Mouse (Mus musculus): ENCODE measurements around the gene Sms. TPM values are rescaled to one million over a fixed set of nuclear protein-coding genes. Genes with fewer than 3 reads are reported as not detected.

The Sms gene
- 120 and 139 TPM in 2 replicates for polyA plus RNA-seq (2015; fragmentation: Nextera tagmentation; extraction: Ambion mirVana)

- Histone ChIP-seq H3K27ac (peak within 1 kb of the TSS; percentile 92), H3K9ac (peak within 1 kb of the TSS; percentile 88), H3K4me2 (peak within 1 kb of the TSS; percentile 55), H3K36me3 (ENCODE audit: poor library complexity, severe bottlenecking) (no peaks in the 10 kb centered on the region), H3K4me1 (peaks cover 9% of the 10 kb centered on the region), H3K4me3 (peak within 1 kb of the TSS; percentile 66), H3K27me3 (no peaks in the 10 kb centered on the region), H3K9me3 (replicated peaks) (no peaks in the 10 kb centered on the region)
- WGBS, result 12% methylated on average over 42 of the region's 45 CpGs
- peak; percentile 85 for ATAC-seq
These were observed at the start of gene Sms for GRCm38 (mm10) chrX:157491944-157492726. TSS of gene Sms (minus strand) at chrX:157492287.

DNA sequence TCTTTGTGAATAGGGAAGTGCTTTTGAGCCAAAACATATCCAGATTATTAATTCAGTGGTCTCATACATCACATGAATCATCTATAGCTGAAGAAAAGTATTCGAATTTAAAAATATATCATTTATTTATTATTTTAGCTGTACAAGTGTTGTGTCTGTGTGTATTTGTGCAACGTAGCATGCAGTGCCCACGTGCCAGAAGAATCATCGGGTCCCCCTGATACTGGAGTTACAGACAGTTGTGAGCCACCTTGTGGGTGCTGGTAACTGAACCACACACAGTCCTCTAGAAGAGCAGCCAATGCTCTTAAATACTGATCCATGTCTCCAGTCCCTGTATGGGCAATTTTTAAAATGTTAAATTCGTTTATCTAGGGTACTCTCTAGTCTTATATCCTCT is 14.3 kb upstream of the Sms start:
- Histone ChIP-seq H3K4me2 (no peak overlapping the region), H3K27me3 (no peaks in the 10 kb centered on the region), H3K36me3 (ENCODE audit: poor library complexity, severe bottlenecking) (no peaks in the 10 kb centered on the region), H3K9ac (no peak overlapping the region), H3K4me1 (no peaks in the 10 kb centered on the region), H3K4me3 (no peak overlapping the region), H3K9me3 (replicated peaks) (no peaks in the 10 kb centered on the region), H3K27ac (no peak overlapping the region)
- WGBS, result 73% methylated on average over 5 of the region's 5 CpGs
- ATAC-seq, result no peak

DNA sequence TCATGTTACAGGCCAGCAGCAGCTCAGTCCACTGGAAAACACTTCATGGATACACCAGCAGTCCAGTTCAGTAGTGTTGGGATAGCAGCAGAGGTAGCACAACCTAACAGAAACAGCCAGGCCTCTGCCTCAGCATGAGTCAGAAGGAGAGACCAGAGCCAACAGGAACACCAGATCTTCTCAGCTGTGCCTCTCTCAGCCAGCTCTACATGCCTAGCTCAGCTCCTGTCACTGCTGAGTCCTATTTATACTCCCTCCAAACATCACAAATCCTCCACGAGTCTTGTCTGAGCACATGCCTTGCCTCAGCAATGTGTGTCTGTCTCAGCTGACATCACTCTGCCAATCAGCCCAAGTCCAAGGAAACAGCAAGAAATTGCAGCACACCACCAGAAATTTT is 12.4 kb upstream of the Sms start:
- Histone ChIP-seq H3K9ac (no peak overlapping the region), H3K4me3 (no peak overlapping the region), H3K27me3 (no peaks in the 10 kb centered on the region), H3K4me2 (no peak overlapping the region), H3K9me3 (replicated peaks) (no peaks in the 10 kb centered on the region), H3K36me3 (ENCODE audit: poor library complexity, severe bottlenecking) (no peaks in the 10 kb centered on the region), H3K4me1 (no peaks in the 10 kb centered on the region), H3K27ac (no peak overlapping the region)
- ATAC-seq, result no peak
- WGBS, result 71% methylated on average over 1 of the region's 1 CpGs

DNA sequence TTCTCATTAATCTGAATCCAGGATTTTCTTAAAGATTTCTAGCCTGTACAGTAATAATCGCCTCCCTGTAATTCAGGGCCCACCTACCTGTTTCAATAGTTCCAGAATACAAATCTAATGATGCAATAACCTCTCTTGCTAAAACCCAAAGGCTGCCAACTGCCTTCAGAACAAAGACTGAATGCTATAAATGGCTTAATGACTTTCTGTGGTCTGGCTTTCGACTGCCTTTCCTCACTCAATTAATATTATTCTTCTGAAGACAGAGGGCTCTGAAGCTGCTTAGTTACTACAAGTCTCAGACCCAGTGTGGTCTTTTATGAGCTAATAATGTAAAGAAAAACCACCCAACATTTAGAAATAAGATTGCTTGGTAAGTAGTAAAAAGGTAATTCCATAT is 9.8 kb upstream of the Sms start:
- H3K36me3 ChIP-seq (ENCODE audit: poor library complexity, severe bottlenecking), result no peaks in the 10 kb centered on the region
- H3K4me3 ChIP-seq, result no peak overlapping the region
- ATAC-seq, result no peak
- H3K4me1 ChIP-seq, result no peaks in the 10 kb centered on the region
- no peak overlapping the region for H3K27ac ChIP-seq
- H3K9ac ChIP-seq, result no peak overlapping the region
- WGBS, result 64% methylated on average over 2 of the region's 2 CpGs
- no peak overlapping the region for H3K4me2 ChIP-seq
- no peaks in the 10 kb centered on the region for H3K27me3 ChIP-seq
- no peaks in the 10 kb centered on the region for H3K9me3 ChIP-seq (replicated peaks)

- no peaks in the 10 kb centered on the region for H3K4me1 ChIP-seq
- no peak overlapping the region for H3K27ac ChIP-seq
- H3K36me3 ChIP-seq (ENCODE audit: poor library complexity, severe bottlenecking), result no peaks in the 10 kb centered on the region
- H3K27me3 ChIP-seq, result no peaks in the 10 kb centered on the region
- no peaks in the 10 kb centered on the region for H3K9me3 ChIP-seq (replicated peaks)
- no peak overlapping the region for H3K9ac ChIP-seq
- 80% methylated on average over 8 of the region's 8 CpGs for WGBS
- H3K4me3 ChIP-seq, result no peak overlapping the region
- ATAC-seq, result no peak
- H3K4me2 ChIP-seq, result no peak overlapping the region
These were observed 7.9 kb upstream of the Sms start for GRCm38 (mm10) chrX:157500004-157500403.

GRCm38 (mm10) chrX:157493159-157493558 is 1.1 kb upstream of the Sms start:
- Histone ChIP-seq H3K4me2 (no peak overlapping the region), H3K36me3 (ENCODE audit: poor library complexity, severe bottlenecking) (no peaks in the 10 kb centered on the region), H3K9me3 (replicated peaks) (no peaks in the 10 kb centered on the region), H3K4me1 (peaks cover 9% of the 10 kb centered on the region), H3K27ac (no peak overlapping the region), H3K9ac (no peak overlapping the region), H3K4me3 (no peak overlapping the region), H3K27me3 (no peaks in the 10 kb centered on the region)
- no peak for ATAC-seq
- WGBS, result 78% methylated on average over 4 of the region's 4 CpGs

DNA sequence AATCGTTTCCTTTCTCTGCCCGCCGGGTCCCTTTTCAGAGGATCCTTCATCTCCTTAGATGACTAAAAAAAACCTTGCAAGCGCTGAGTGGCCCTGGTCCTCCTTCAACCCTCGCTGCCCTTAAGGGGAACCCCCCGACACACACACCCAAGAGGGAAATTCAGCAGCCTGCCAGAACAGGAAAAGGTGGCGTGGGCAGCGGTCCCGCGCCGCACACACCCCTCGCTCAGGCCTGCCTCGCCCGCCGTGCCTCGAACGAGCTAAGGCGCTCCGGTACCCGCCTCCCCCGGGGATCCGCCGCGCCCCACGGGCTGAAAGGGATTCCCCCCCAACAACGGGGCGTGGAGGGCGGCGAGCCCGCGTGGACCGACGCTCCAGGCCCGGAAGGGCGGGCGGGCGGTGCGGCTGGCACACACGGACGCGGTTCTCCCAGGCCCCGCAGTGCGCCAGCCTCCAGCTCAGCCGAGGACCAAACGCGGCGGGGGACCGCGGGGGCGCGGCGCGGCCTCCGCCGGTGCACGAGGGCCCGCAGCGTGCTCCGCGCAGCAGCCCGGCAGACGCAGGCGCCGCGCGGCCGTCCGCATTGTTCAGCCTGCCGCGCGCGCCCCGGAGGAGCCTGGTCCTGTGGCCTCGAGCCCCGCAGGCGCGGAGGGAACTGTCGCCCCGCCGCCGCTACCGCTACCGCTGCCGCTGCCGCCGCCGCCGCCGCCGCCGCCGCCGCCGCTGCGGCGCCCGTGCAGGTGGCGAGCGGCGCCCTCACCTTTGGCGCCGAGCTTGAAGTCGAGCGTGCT is 747 bp downstream of the Sms start:
- Histone ChIP-seq H3K4me1 (peaks cover 9% of the 10 kb centered on the region), H3K4me2 (peak overlapping the region; percentile 55), H3K9me3 (replicated peaks) (no peaks in the 10 kb centered on the region), H3K36me3 (ENCODE audit: poor library complexity, severe bottlenecking) (no peaks in the 10 kb centered on the region), H3K4me3 (peak overlapping the region; percentile 66), H3K27me3 (no peaks in the 10 kb centered on the region), H3K9ac (peak overlapping the region; percentile 88), H3K27ac (peak overlapping the region; percentile 92)
- ATAC-seq, result peak; percentile 84
- 20% methylated on average over 47 of the region's 104 CpGs for WGBS

DNA sequence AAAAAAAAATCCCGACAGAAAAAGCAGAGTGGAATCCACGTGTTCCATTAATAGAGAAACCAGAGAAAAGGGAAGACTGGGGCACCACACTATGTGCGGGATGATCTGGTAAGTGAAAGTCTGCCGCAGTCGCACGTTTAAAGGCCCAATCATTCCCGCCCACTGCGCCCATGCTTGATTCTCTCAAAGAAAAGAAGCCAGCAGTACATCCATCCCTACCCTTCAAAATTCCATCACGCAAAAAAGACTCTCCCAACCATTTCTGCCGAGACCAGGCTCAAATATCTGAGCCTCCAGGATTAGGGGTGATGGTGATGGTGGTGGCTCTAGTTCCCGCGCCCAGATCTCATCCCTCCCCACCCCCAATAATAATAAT is 1.3 kb downstream of the Sms start:
- H3K27ac ChIP-seq, result peak overlapping the region; percentile 92
- no peaks in the 10 kb centered on the region for H3K27me3 ChIP-seq
- H3K4me1 ChIP-seq, result peaks cover 9% of the 10 kb centered on the region
- ATAC-seq, result peak; percentile 17; the same call in 1 of the 2 replicates
- WGBS, result 21% methylated on average over 12 of the region's 12 CpGs
- peak overlapping the region; percentile 66 for H3K4me3 ChIP-seq
- H3K9ac ChIP-seq, result peak overlapping the region; percentile 88
- H3K36me3 ChIP-seq (ENCODE audit: poor library complexity, severe bottlenecking), result no peaks in the 10 kb centered on the region
- H3K4me2 ChIP-seq, result peak overlapping the region; percentile 55
- H3K9me3 ChIP-seq (replicated peaks), result no peaks in the 10 kb centered on the region

DNA sequence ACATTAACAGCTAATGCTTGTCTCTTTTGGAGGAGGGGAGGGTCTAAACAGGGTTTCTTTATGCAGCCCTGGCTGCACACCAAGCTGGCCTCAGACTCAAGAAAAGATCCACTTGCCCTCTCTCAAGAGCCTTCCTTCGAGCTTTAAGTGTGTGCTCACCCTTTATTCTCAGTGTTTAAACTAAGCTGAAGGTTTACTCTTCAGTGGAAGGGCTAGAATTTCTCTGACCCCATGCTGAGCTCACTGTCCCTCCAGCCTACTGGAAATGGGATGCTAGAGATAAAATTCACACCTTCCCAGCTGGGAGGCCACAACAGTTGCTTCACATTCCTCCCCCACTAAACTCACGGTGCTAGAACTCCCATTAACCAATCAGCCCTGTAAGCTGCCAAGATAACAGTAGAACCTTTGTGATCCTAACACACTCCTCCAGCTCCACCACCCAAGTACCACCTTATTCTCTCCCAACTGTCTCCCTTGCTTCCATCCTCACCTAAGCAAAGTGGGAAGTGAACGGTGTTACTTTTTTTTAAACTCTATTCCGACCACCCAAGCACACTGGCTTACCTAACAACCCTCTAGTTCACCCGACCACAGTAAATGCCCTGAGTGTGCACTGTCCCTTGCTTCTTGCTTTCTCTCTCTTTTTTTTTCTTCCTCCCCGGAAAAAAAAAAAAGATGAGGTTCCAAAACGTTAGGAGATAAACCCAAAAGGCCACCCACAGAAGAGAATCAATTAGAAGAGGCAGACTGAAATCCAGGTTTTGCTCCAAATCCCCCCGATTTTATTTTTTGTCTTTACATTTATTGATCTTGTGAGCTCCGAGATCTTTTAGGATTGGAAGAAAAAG is 2.0 kb downstream of the Sms start:
- Histone ChIP-seq H3K4me1 (peaks cover 9% of the 10 kb centered on the region), H3K27me3 (no peaks in the 10 kb centered on the region), H3K9me3 (replicated peaks) (no peaks in the 10 kb centered on the region), H3K27ac (peak overlapping the region; percentile 92), H3K9ac (peak overlapping the region; percentile 88), H3K36me3 (ENCODE audit: poor library complexity, severe bottlenecking) (no peaks in the 10 kb centered on the region), H3K4me2 (peak overlapping the region; percentile 55), H3K4me3 (peak overlapping the region; percentile 66)
- no peak for ATAC-seq
- WGBS, result 24% methylated on average over 9 of the region's 9 CpGs

DNA sequence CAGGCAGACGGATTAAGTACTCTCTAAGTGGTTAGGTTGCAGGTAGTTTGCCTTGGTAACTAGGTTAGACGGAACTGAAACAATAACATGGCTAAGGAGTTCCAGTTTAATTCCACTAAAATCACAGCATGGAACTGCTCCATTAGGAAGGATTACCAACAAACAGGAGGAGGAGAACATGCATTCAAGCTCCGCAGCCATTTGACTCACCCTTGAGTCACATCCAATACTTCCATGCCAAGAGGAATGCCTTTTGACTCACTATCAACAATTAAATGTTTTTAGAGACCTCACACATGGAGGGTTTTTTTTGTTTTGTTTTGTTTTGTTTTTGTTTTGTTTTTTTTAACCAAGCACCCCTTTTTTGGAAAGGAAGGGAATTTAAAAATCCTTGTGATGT is 3.3 kb downstream of the Sms start:
- Histone ChIP-seq H3K9me3 (replicated peaks) (no peaks in the 10 kb centered on the region), H3K27me3 (no peaks in the 10 kb centered on the region), H3K4me1 (peaks cover 9% of the 10 kb centered on the region), H3K27ac (no peak overlapping the region), H3K4me3 (no peak overlapping the region), H3K36me3 (ENCODE audit: poor library complexity, severe bottlenecking) (no peaks in the 10 kb centered on the region), H3K9ac (no peak overlapping the region), H3K4me2 (no peak overlapping the region)
- no peak for ATAC-seq
- WGBS, result 60% methylated on average over 3 of the region's 3 CpGs

GRCm38 (mm10) chrX:157486765-157487164 is 5.3 kb downstream of the Sms start:
- Histone ChIP-seq H3K27ac (no peak overlapping the region), H3K36me3 (ENCODE audit: poor library complexity, severe bottlenecking) (no peaks in the 10 kb centered on the region), H3K9ac (no peak overlapping the region), H3K9me3 (replicated peaks) (no peaks in the 10 kb centered on the region), H3K4me2 (no peak overlapping the region), H3K4me3 (no peak overlapping the region), H3K27me3 (no peaks in the 10 kb centered on the region), H3K4me1 (peaks cover 9% of the 10 kb centered on the region)
- no peak for ATAC-seq
- 45% methylated on average over 2 of the region's 2 CpGs for WGBS

GRCm38 (mm10) chrX:157482842-157483241 is 9.2 kb downstream of the Sms start:
- WGBS, result 84% methylated on average over 2 of the region's 2 CpGs
- Histone ChIP-seq H3K27me3 (no peaks in the 10 kb centered on the region), H3K36me3 (ENCODE audit: poor library complexity, severe bottlenecking) (no peaks in the 10 kb centered on the region), H3K27ac (no peak overlapping the region), H3K4me1 (no peaks in the 10 kb centered on the region), H3K4me2 (no peak overlapping the region), H3K4me3 (no peak overlapping the region), H3K9me3 (replicated peaks) (no peaks in the 10 kb centered on the region), H3K9ac (no peak overlapping the region)
- ATAC-seq, result no peak

All from forebrain, embryonic 13.5 days (tissue).